Mouse (Mus musculus) small intestine, adult 2 months (tissue): ENCODE results near the gene Primpol.

Experiments
- CTCF ChIP-seq: fragments of 200-500 bp; IDR thresholded peaks from 2 replicates; pipeline ENCODE4 v1.5.1; 2012; ENCODE audit warnings: low read depth, mild to moderate bottlenecking, control low read depth, inconsistent platforms, low read length, moderate library complexity, mixed read lengths; ENCODE audit not compliant: insufficient replicate concordance, insufficient read length; ENCODE audit errors: extremely low read depth
- POLR2A ChIP-seq: fragments of 200-500 bp; IDR thresholded peaks from 2 replicates; pipeline ENCODE4 v1.6.1; 2012; ENCODE audit warnings: low read depth, mild to moderate bottlenecking, control low read depth, inconsistent platforms, low read length, moderate library complexity

DNA sequence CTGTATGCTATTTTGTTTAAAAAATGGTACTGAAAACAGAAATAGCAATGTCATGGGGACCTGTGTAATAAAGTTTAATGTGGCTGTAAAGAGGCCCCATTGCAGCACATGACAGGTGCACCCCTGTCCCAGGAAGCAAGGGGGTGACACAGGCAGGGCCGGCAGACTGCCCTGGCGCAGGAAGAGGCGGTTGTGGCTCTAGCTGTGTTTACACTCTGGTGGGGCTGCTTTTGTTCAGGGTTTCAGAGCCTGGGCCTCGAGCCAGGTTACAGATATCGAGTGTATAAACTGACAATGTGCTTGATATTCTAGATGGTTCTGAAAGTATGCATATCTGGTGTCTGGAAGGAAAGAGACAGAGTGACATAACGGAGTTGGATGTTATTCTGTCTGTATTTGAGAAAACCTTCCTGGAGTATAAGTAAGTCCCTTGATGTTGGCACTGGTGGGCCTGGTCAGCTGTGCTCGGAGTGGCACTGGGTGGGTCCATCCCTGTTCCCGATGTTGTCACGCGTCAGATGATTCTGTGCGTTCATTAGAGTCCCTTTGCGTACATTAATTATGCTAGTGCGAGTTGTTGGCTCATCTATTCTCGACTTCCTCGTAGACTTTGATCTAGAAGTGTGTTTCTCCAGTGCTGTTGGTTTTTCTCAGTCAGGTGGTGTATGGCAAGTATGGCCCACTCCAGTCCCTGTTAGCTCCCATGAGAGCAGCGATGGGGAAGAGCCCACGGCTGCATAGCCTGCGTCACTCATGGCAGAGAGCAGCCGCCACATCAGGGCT is 47.2 kb downstream of the Primpol start:
- TF ChIP-seq CTCF: no peak
- no peak for TF ChIP-seq POLR2A
